Mouse (Mus musculus): ENCODE results near the gene Rab29.
"Not testable (repeated sequence)": the region's sequence is repeated elsewhere in the genome, so short reads cannot be mapped to it uniquely, and the experiment has no call there.

The Rab29 gene

GRCm38 (mm10) chr1:131867093-131867945 lies at the start of gene Rab29:
Gene Rab29, plus strand, starts transcription at chr1:131867224.
- DNase-seq, result peak; percentile 96

GRCm38 (mm10) chr1:131820353-131820752 lies 46.7 kb upstream of the Rab29 start:
- DNase-seq, result not testable (repeated sequence)

GRCm38 (mm10) chr1:131820887-131821328 lies 46.1 kb upstream of the Rab29 start:
- DNase-seq, result no peak

- no peak for DNase-seq
Measured at GRCm38 (mm10) chr1:131822292-131822691, 44.7 kb upstream of the Rab29 start.

GRCm38 (mm10) chr1:131822856-131823492 lies 44.0 kb upstream of the Rab29 start:
- DNase-seq, result no peak

DNA sequence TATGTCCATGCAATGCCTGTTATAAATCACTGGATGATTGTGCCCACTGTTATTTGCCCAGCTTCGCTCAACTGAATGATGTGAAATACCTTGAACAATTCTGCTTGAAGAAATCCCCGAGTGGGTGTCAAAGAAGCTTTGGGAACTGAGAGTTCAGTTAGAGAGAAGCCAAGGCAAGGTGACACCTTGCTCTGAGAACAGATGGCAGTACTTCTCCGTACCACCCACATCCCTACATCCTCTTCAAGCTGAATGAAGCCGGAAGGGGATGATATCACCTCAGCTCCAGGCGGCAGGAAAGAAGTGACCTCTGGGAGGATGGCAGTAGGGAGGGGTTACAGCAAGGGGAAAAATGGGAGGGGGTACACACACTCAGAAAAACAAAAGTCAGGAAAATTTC lies 43.5 kb upstream of the Rab29 start:
- no peak for DNase-seq

- DNase-seq, result no peak
Measured at GRCm38 (mm10) chr1:131824528-131825181, 42.4 kb upstream of the Rab29 start.

- no peak for DNase-seq
Measured at GRCm38 (mm10) chr1:131827207-131827786, 39.7 kb upstream of the Rab29 start, which contains the start of gene Slc41a1. Gene Slc41a1, plus strand, starts transcription at chr1:131827493.

GRCm38 (mm10) chr1:131827787-131828258 lies 39.2 kb upstream of the Rab29 start:
- peak; percentile 96 for DNase-seq

DNA sequence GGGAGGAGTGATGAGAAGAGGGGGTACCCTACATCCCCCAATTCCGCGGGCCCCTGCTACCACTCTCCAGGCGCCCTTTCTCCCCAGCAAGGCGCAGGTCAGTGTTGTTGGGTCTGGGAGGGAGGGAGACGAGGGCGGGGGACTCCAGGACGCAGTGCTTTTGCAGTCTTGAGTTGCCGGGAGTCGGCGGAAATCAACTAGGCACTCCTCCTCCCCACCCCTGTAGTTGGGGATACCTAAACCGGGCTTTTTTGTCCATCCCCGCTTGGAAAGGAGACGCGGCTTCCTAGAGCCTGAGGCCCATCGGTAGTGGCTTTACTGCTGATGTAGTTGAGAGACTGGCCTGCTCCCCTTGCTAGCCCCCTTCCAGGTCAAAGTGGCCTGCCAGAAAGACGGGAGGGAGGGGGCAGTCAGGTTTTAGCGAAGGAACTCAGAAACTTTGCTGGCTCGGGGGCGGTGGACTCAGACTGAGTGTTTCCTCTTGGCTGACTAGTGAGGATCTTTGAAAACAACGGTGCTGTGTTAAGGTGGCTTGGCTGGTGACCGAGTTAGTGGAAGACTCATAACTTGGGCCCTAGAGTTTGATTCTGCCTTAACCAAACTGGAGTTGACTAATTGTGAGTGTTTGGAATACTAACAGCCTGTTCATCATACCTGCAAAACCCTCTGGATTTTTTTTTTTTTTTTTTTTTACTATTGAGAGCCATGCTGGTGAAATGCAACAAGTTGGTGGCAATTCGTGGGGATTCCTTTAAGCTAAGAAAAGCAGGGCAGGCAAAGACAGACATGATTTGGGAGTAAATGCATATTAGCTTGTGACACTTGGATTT lies 38.5 kb upstream of the Rab29 start:
- no peak for DNase-seq

DNA sequence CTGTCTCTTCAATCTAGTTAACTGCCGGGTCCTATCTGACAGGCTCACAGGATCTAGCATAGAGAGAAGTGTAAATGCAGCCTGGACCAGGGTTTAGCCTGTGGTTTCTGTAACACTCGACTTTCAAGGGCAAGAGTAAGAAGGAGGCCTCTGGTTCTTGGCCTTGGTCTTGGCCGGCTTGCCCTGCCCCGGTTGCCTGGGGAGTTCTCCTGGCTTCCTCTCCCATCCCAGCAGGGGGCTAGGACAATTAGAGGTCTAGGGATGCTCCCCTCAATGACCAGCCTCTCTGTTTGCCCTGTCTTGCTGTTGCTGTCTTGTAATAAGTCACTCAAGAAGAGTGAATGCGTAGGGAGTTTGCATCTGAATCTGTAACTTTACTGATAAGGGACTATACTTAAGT lies 37.7 kb upstream of the Rab29 start:
- DNase-seq, result no peak

DNA sequence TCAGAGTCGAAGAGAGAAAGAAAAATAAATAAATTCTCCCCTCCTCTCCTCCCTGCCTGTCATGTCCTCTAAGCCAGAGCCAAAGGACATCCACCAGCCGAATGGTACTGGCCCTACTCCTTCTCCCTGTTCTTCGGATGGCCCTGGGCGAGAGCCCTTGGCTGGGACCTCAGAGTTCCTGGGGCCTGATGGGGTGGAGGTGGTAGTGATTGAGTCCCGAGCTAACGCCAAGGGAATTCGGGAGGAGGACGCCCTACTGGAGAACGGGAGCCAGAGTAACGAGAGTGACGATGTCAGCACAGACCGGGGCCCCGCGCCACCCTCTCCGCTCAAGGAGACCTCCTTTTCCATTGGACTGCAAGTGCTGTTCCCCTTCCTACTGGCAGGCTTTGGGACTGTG lies 36.5 kb upstream of the Rab29 start:
- no peak for DNase-seq

DNA sequence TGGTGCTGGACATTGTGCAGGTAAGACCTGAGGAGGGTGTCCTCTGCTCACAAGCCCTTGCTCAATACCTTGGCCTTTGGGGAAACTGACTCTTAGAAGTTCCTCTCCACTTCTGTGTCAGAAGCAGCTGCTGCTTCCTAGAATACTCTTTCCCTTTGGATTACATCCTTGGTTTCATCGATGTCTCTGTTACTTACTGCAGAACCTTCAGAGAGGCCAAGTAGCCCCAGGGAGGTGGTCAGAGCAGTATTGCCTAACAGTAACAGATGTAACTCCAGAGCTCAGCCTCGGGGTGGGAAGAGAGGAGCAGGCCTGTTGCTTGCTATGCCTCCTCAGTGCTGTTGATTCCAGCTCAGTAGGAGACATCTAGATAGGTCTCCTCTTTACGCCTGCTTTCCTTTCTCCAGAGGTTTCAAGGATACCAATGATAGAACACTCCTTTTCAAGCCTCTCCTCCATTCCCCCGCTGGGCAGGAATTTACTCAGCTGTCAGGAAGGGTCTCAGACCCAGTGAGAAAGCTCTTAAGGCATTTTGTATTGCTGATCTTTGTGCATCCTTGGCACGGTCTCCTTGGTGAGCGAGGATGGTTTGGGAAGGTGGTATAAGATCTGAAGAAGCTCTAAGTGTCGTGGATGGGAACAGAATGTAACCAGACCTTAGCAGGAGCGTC lies 35.9 kb upstream of the Rab29 start:
- DNase-seq, result no peak

DNA sequence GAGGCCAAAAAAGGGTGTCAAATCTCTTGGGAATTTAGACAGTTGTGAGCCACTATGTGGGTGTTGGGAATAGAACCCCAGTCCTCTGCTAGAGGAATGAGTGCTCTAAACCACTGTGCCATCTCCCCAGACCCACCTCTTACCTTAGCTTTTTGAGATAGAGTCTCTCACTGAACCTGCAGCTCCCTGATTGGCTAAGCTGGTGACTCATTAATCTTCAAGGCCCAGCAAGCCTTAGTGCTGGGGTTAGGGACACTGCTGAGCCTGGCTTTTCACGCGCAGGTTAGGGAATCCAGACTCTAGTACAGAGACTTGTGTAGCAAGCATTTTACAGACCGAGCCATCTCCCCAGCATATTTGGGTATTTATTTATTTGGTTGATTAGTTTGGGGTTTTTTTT lies 30.0 kb upstream of the Rab29 start:
- no peak for DNase-seq

- no peak for DNase-seq
Measured at GRCm38 (mm10) chr1:131838542-131838941, 28.5 kb upstream of the Rab29 start.

GRCm38 (mm10) chr1:131839279-131839678 lies 27.7 kb upstream of the Rab29 start:
- no peak for DNase-seq

DNA sequence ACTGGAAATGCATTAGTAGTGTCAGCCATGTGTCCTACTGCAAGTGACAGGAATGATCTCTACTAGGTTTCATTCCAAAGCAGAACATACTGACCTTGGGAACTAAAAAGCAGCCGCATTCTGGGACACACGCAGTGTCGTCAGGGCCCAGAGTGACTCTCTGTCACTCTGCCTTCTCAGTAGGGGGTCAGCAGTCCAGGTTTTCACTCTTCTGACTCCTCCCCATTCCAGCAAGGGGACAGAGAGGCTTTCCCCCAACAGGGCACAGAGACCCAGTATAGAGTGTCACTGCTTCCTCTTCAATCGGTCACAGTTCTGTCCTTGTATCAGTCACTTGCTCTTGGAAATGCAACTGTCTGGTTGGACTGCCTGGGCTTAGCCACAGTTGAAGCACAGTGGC lies 24.8 kb upstream of the Rab29 start:
- no peak for DNase-seq

DNA sequence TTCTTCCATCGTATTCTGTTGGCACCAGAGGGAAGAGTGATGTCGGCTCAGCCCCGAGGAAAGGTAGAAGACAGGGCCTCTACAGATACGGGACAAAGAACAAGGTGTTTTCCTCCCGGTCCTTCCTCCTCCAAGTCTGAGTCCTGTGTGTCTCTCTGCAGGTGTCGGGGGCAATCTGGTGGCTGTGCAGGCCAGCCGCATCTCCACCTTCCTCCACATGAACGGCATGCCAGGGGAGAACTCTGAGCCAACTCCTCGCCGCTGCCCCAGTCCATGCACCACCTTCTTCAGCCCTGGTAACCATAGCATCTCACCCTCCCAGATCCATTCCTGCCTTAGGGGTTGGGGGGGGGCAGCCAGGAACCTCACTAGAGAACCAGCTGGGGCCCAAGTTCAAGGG lies 23.3 kb upstream of the Rab29 start:
- DNase-seq, result no peak

- no peak for DNase-seq
Measured at GRCm38 (mm10) chr1:131844883-131845282, 22.1 kb upstream of the Rab29 start.

- DNase-seq, result peak; percentile 65
Measured at GRCm38 (mm10) chr1:131846255-131846654, 20.8 kb upstream of the Rab29 start.

GRCm38 (mm10) chr1:131861811-131862210 lies 5.2 kb upstream of the Rab29 start:
- no peak for DNase-seq

DNA sequence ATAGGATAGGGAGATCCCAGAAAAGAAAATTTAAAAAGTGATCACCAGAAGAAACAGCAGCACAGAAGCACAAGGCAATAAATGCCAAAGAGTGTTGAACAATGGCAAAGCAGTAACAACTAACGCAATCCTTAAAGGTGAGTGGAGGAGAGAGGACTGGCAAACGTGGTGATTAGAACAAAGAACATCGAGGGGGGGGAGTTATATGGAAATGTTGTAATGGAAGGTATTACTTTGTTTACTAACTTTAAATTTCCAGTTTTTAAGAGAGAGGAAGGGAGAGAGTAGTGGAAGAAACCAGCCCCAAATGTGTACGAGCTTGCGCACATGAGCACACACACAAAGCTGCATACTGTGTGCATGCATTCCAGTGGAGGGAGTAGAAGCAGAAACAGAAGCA lies 1.4 kb upstream of the Rab29 start:
- DNase-seq, result no peak

Data from kidney, adult 9 months (tissue).